Mouse (Mus musculus) embryonic fibroblast, embryonic 13.5 days (primary cell): Measurements from ENCODE around the gene Sycp2. TPM values are rescaled to one million over a fixed set of nuclear protein-coding genes. Genes with fewer than 3 reads are reported as not detected.

Source experiments
- H3K27ac ChIP-seq: 2 replicates; pipeline ENCODE4 v1.5.1; 2012; ENCODE audit warnings: low read length, control low read depth, inconsistent platforms; ENCODE audit not compliant: insufficient read depth
- H3K4me1 ChIP-seq: 2 replicates; pipeline ENCODE4 v1.6.1; 2011; ENCODE audit warnings: low read length; ENCODE audit not compliant: control insufficient read depth, insufficient read depth
- H3K4me3 ChIP-seq: 2 replicates; pipeline ENCODE4 v1.5.1; 2011; ENCODE audit warnings: mild to moderate bottlenecking, control low read depth, low read length; ENCODE audit not compliant: insufficient read depth
- CTCF ChIP-seq: IDR thresholded peaks from 2 replicates; pipeline ENCODE4 v1.5.1; 2011; ENCODE audit warnings: mild to moderate bottlenecking, control low read depth, low read length, moderate library complexity, borderline replicate concordance; ENCODE audit not compliant: insufficient read depth
- POLR2A ChIP-seq: IDR thresholded peaks from 2 replicates; pipeline ENCODE4 v1.6.1; 2011; ENCODE audit warnings: low read depth, mild to moderate bottlenecking, control low read depth, low read length, moderate library complexity
- polyA plus RNA-seq: library from polyadenylated mRNA; stranded (reverse); fragments of >200 nt; gene quantifications from 2 replicates; pipeline ENCODE4 v1.2.4, GENCODE M21; 2011; ENCODE audit warnings: low read depth; ENCODE audit not compliant: missing spikeins, insufficient read length

The Sycp2 gene
- polyA plus RNA-seq, 1 experiment = 1.1 TPM

DNA sequence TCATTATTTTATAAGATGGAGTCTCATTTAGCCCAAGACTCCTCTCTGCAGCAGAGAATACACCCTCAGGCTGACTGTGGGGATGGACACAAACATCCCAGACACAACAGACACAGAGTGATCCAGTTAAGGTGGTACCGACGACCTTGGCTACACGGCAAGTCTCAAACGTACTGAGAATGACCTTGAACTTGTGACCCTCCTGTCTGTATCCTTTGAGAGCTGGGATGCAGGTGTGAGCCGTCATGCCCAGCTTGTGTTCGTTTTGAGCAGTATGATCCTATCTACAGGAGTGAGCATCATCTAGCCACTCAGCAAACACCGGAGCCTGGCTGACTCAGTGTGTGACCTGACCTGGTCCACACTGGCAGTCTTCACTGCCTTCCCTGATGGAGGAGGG is 93.9 kb downstream of the Sycp2 start:
- Histone ChIP-seq H3K4me3 (no peak overlapping the region), H3K4me1 (no peaks in the 10 kb centered on the region)
- no peak for TF ChIP-seq CTCF
- no peak for TF ChIP-seq POLR2A

DNA sequence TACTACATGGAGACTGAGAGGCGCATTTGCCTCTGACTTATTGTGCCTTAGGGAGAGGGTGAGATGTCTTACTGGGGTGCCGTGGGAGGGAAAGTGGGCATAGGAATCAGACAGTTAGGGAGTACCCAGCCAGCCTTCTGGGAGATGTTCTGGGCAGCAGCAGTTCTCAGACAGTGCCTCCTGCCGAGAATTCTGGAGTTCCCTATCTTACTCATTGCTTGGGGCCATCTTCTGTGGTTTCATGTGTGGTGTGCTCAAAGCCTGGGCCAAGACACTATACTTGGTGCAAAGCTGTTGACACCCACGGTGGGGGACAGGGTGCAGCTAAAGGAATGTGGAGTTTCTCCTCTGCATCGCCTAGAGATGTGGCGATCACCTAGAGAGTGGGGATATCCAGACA is 102.8 kb downstream of the Sycp2 start:
- Histone ChIP-seq H3K27ac (no peak overlapping the region), H3K4me3 (no peak overlapping the region), H3K4me1 (no peaks in the 10 kb centered on the region)
- TF ChIP-seq CTCF (no peak), POLR2A (no peak)

More for the DNA sequence above, 93.9 kb downstream of the Sycp2 start:
- H3K27ac ChIP-seq = no peak overlapping the region

DNA sequence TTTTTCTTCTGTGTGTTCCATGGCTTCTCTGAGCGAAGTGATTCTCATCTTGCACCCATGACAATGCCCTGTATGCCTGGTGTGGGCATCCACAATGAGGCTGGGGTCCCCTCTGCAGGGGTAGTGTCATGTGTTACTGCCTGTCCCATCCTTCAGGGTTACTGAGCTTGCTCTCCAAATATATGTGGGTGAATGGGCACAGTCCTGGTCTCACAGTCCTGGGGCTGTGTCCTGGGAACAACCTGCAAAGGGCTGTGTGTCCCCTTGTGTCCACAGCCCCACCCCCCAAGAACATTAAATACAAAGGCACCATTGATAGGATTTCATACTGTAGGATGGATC is 103.3 kb downstream of the Sycp2 start:
- Histone ChIP-seq H3K27ac (no peak overlapping the region), H3K4me3 (no peak overlapping the region), H3K4me1 (no peaks in the 10 kb centered on the region)
- TF ChIP-seq CTCF (no peak), POLR2A (no peak)

DNA sequence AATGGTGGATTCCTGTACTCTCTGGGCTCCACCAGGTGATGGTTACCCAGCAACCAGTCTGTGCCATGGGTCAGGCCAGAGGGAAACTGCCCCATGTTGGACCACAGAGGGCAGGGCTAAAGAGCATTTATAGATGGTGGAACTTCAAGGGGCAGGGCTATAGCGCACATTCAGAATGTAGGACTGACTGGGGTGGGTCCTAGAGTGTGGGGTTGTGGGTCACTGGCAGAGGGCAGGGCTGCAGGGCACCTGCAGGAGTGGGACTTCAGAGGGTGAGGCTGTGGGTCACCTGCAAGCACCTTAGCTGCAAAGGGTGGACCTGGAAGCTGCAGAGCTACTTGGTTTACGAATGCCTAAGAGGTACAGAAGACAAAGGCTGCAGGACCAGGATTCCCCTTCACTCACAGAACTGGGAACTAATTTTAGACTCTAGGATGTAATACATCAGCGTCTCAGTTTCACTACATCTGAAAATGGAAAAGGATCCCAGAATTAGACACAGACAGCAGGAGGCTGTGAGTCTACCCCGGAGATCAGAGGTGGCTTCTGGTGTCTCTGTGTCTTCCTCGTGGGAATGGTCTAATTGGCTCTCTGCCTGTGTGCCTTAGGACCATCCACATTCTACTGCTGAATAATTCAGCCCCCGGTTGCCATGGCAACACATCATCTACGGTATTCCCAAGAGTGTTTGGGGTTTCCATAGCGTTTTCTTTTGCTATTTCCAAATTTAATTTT is 103.9 kb downstream of the Sycp2 start:
- Histone ChIP-seq H3K27ac (no peak overlapping the region), H3K4me3 (no peak overlapping the region), H3K4me1 (no peaks in the 10 kb centered on the region)
- TF ChIP-seq CTCF = no peak
- TF ChIP-seq POLR2A = no peak

Other genes with a start within 250 kb of the Sycp2 start
- 4.0 and 5.5 TPM in 2 replicates for gene Ppp1r3d, start 6.8 kb upstream of the Sycp2 start, polyA plus RNA-seq
- gene Fam217b, start 6.8 kb upstream of the Sycp2 start, polyA plus RNA-seq = 11.4 and 11.6 TPM in 2 replicates
- gene Cdh26, start 22.8 kb upstream of the Sycp2 start, polyA plus RNA-seq = 0.90 and 2.3 TPM in 2 replicates